Mouse (Mus musculus): ENCODE results near the gene Plekhg3.

GRCm38 (mm10) chr12:76530580-76531139 lies at the start of gene Plekhg3:
- TF ChIP-seq CTCF (IDR thresholded peaks at IDR 0.05; ENCODE audit: low read depth, low read length) (no peak), GATA1 (IDR thresholded peaks at IDR 0.05; ENCODE audit: borderline replicate concordance, low read length) (no peak)
